Mouse (Mus musculus) telencephalon, adult 2 months (tissue): Measurements from ENCODE around the gene Gucd1.
A peak's percentile ranks its signal among the peaks of the same experiment; 100 is the strongest.
"Not testable (repeated sequence)": the region's sequence is repeated elsewhere in the genome, so short reads cannot be mapped to it uniquely, and the experiment has no call there.

Source experiments
- DNase-seq: peaks from one replicate; pipeline ENCODE4 v3.0.0-alpha.2; 2011; ENCODE audit warnings: low read depth, low spot score

Gene Gucd1

DNA sequence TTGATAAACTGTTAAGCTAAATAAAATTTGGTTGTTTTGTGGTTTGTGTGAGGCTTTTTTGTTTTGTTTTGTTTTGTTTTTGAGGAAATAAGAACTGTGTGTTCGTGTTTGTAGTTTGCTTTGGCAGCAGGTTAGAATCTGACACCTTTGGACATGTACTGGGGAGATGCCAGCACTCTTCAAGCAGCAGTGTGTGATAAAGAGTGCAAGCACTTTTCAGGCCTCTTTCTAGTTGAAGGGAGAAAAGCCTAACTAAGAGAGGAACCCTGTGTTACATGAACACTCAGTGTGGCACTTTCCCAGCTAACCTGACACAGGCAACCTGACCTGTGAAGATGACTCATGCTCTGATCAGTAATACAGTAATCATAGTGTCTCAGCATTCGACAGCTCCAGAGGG, 17.7 kb upstream of the Gucd1 start:
- no peak for DNase-seq

GRCm38 (mm10) chr10:75534934-75535333, 17.2 kb upstream of the Gucd1 start:
- no peak for DNase-seq

GRCm38 (mm10) chr10:75534216-75534615, 16.4 kb upstream of the Gucd1 start:
- DNase-seq, result no peak

DNA sequence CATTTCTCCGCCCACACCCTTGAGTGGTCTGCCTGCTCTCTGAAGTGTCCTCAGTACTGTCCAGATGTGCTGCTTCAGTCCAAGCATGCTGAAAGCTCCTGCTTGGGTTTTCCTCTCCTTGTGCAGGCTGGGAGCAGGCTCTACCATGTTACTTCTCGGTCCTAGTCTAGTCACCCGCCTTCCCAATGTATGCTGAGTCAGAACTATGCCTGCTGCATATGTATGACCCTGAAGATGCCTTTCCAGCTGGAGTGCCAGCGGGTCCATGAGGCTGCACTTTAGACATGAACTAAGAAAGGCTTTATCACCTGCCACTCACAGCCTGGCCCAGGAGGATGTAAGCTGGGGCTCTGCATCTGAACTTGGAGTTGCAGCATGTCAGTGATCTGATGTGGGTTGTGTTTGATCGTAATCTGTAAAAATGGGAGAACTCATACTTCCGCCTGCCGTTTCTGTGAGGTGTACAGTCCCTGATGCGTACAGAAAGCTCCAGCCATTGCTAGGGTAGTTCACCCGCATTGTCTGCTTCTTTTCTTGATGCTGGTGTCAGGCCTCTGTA, 13.8 kb upstream of the Gucd1 start:
- DNase-seq, result no peak

DNA sequence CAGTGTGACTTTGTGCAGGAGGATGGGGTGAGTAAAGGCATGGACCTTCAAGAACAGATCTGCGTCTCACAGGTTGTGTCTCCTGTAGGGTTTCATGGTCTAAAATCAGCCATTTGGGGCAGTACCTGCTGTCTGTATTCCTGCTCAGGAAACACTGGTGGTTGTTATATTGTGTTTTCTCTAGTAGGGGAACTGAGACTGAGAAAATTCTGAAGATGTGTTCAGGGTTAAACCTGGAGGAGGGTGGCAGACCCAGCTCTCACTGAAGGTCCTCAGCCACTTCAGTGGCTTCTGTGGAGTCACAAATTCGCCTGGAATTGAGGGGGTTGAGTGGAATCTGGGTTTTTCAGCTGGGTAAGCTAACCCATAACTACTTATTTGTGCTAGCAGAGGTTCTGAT, 12.6 kb upstream of the Gucd1 start:
- DNase-seq, result no peak

- not testable (repeated sequence) for DNase-seq
Observed at GRCm38 (mm10) chr10:75525450-75525849, 7.7 kb upstream of the Gucd1 start.

DNA sequence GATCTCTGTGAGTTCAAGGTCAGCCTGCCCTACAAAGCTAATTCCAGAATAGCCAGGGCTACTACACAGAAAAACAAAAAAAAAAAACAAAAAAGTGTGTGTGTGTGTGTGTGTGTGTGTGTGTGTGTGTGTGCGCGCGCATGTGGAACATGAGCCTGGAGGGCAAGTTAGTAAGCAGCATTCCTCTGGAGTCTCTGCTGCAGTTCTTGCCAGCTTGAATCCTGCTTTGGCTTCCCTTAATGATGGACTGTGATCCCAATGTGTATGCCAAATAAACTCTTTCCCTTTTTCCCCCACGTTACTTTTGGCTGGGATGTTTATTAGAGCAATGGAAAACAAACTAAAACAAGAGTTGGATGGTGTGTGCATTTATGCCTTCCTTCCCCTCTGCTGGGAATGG, 3.9 kb upstream of the Gucd1 start:
- DNase-seq, result no peak

- no peak for DNase-seq
Observed at GRCm38 (mm10) chr10:75520581-75520980, 2.8 kb upstream of the Gucd1 start.

GRCm38 (mm10) chr10:75517073-75517757, 557 bp downstream of the Gucd1 start, which contains the start of gene Snrpd3:
TSS of gene Snrpd3 (plus strand) at chr10:75517551.
- DNase-seq, result peak; percentile 97

DNA sequence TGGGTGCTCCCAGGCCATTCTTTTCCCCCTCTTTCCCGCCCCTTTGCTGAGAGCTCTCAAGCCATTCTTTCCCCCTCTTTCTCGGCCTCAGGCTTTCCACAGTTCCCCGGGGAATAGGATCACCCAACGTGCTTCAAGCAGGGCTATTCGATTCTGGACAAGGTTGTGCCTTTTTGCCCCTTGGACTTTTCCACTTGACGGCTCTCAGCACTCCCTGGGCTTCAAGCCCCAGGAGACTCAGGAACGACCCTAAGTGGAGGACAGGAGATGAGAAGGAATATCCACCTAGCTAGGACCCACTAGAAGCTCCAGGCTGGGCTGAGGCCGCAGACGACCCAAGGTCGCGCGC, 1.1 kb downstream of the Gucd1 start:
- no peak for DNase-seq

DNA sequence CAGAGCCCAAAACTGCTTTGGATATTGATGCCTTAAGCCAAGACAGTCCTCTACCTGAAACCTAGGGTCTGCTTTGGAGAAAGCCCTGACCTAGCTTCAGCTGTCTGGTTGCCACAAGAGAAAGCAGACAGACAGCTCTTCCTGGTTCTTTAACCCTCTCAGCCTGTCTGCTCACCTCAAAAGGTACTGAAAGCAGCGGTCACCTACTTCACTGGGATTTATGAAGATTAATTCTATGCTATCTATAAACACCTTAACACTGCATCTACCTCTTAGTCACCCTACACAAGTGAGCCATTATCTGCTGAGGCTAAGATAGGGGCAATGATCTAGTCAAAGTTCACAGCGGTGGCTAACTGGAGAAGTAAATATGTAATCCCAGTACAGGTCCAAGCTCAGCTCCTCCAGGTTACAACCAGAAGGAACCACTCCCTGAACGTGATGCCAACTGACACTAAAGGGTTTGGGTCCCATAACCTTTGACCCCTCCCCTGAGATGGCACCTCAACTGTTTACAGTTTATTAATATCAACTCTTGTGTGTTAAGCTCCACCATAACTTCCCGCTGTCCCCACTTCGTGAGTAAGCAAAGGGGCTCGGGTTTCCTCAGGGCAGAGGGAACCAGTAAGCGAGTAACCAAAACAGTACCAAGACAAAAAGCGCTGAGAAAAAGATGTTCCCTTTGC, 1.6 kb downstream of the Gucd1 start:
- no peak for DNase-seq

DNA sequence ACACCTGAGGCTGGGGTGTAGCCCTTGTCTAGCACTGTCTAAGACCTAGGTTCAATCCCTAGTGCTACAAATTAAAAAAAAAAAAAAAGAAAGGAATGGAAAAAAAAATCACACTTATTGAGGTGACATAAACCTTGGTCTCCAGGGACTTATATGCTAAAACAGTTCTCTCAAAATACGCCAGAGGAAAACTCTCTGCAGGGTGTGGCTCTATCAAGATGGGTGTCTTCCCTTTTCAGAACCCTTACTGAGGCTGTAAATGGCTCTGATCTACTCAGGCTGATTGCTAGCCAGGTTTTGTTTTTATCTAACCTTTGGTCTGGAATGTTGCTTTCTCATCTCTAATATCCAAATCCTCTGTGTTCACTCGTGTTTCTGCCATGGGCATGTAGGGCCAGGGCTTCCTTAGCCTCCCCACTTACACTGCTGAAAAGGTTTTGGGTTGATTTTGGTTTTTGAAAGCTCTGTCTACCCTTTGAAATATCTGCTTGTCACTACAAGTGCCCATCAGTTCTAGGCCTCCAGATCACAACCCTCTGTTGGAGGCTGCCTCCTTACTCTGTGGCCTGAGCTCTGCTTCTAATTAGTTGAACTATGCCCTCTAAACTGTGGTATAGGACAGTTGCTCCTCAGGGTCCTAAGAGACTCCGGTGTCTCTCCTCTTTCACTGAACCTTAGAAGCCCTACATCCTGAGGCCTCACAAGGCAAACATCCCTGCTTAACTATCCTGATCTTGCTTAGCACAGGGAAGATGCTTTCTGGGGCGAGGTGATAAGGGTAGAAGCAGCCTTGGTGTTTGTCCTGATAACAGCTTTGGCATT, 2.3 kb downstream of the Gucd1 start:
- no peak for DNase-seq

- DNase-seq, result no peak
Observed at GRCm38 (mm10) chr10:75514361-75514760, 3.4 kb downstream of the Gucd1 start.

- DNase-seq, result no peak
Observed at GRCm38 (mm10) chr10:75513306-75514067, 4.3 kb downstream of the Gucd1 start.

DNA sequence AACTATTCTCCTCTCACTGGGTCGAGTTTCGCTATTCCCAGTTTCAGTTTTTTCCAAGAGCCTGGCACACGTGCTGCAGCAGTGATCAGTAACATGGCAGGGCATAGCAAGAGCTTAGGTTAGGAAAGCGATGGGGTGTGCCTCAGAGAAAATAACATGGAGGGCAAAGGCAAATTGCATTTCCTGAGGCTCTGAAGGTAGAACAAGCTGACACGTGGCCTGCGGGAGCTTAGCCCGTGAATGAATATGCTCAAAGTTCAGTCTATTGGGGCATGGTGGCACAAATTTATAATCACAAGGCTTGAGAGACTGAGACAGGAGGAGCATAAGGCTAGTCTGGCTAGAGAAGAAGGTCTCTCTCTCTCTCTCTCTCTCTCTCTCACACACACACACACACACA, 5.0 kb downstream of the Gucd1 start:
- DNase-seq, result no peak

- no peak for DNase-seq
Observed at GRCm38 (mm10) chr10:75511897-75512296, 5.9 kb downstream of the Gucd1 start.

GRCm38 (mm10) chr10:75511060-75511459, 6.7 kb downstream of the Gucd1 start:
- no peak for DNase-seq

- no peak for DNase-seq
Observed at GRCm38 (mm10) chr10:75510446-75510845, 7.3 kb downstream of the Gucd1 start.

GRCm38 (mm10) chr10:75505928-75506327, 11.8 kb downstream of the Gucd1 start:
- DNase-seq, result not testable (repeated sequence)

GRCm38 (mm10) chr10:75505130-75505495, 12.7 kb downstream of the Gucd1 start:
- no peak for DNase-seq
